Mouse (Mus musculus) limb, embryonic 14.5 days (tissue): ENCODE data around the gene Spata20. TPM values are rescaled to one million over a fixed set of nuclear protein-coding genes. Genes with fewer than 3 reads are reported as not detected.

ENCODE experiments used
- ATAC-seq: fragments of 200-750 bp; cut with Nextera tagmentation; 2 replicates; pipeline ENCODE4 v1.8.0; 2017; ENCODE audit warnings: low read depth, moderate number of reproducible peaks, moderate TSS enrichment; ENCODE audit not compliant: low FRiP score
- DNase-seq: peaks from one replicate; pipeline ENCODE4 v3.0.0-alpha.2; 2015; ENCODE audit warnings: low spot score
- H3K27ac ChIP-seq: fragments of 300-500 bp; sonication (generic); replicated peaks from 2 replicates; pipeline ENCODE4 v1.5.1; 2014; ENCODE audit warnings: low read depth, mild to moderate bottlenecking, low read length, moderate library complexity, mixed read lengths
- H3K27me3 ChIP-seq: fragments of 300-500 bp; sonication (generic); 2 replicates; pipeline ENCODE4 v1.6.1; 2014; ENCODE audit warnings: low read length, mixed read lengths; ENCODE audit not compliant: control insufficient read depth, insufficient read depth
- H3K36me3 ChIP-seq: fragments of 300-500 bp; sonication (generic); 2 replicates; pipeline ENCODE4 v1.6.1; 2014; ENCODE audit warnings: mild to moderate bottlenecking, low read length, moderate library complexity, mixed read lengths; ENCODE audit not compliant: control insufficient read depth, insufficient read depth
- H3K4me1 ChIP-seq: fragments of 300-500 bp; sonication (generic); 2 replicates; pipeline ENCODE4 v1.6.1; 2014; ENCODE audit warnings: antibody characterized with exemption, low read length, mixed read lengths; ENCODE audit not compliant: control insufficient read depth, insufficient read depth
- H3K4me2 ChIP-seq: fragments of 300-500 bp; sonication (generic); replicated peaks from 2 replicates; pipeline ENCODE4 v1.6.1; 2014; ENCODE audit warnings: low read depth, mild to moderate bottlenecking, low read length, moderate library complexity; ENCODE audit not compliant: severe bottlenecking
- H3K4me3 ChIP-seq: fragments of 300-500 bp; sonication (generic); replicated peaks from 2 replicates; pipeline ENCODE4 v1.5.1; 2014; ENCODE audit warnings: low read length
- H3K9ac ChIP-seq: fragments of 300-500 bp; sonication (generic); 2 replicates; pipeline ENCODE4 v1.6.1; 2014; ENCODE audit warnings: mild to moderate bottlenecking, low read depth, low read length, moderate library complexity; ENCODE audit not compliant: severe bottlenecking
- H3K9me3 ChIP-seq: fragments of 300-500 bp; sonication (generic); 2 replicates; pipeline ENCODE4 v1.6.1; 2016; ENCODE audit warnings: low read length; ENCODE audit not compliant: control insufficient read depth
- POLR2A ChIP-seq: fragments of 200-500 bp; IDR thresholded peaks from 2 replicates; pipeline ENCODE4 v1.8.0; 2012; ENCODE audit warnings: inconsistent platforms, mild to moderate bottlenecking, moderate library complexity, borderline replicate concordance; ENCODE audit not compliant: insufficient read depth, insufficient read length; ENCODE audit errors: extremely low read depth
- WGBS: fragments of 180-500 bp; shearing (Covaris S2); extraction: QIAGEN DNeasy Blood & Tissue Kit; methylation state at CpG from one replicate; pipeline ENCODE4 v1.1.7; 2014; 5-methylcytosine and 5-hydroxymethylcytosine counted together
- polyA plus RNA-seq, 2 experiments: library from polyadenylated mRNA; depleted of rRNA in 1 of 2; stranded (reverse) in 1 of 2; unstranded in 1 of 2; fragments of >200 nt; fragmentation: Nextera tagmentation in 1 of 2; extraction: Ambion mirVana in 1 of 2; gene quantifications; 2 replicates each; pipeline versions ENCODE4 v1.2.1 to v1.2.3; 2012 to 2014

Spata20 gene
- polyA plus RNA-seq, 2 experiments = 0.14 to 0.16 TPM

DNA sequence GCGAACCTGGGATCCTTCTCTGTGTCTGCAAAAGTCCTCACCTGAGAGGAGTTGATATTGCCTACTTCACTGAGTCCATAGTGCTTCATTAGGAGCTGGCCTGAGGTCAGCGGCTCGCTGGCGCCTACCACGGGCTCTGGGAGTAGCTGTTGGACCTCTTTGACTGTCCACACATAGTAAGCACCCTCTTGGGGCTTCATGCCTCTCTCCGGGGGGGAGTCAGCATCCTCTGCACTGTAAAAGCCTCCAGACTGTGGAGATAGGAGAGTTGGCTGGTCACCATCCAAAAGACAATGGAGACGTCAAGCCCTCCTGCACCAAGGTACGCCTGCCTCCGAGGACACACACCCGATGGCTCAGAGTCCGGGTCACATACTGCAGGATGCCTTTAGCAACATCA, 3.2 kb downstream of the Spata20 start:
- no peak overlapping the region for H3K9ac ChIP-seq
- no peaks in the 10 kb centered on the region for H3K27me3 ChIP-seq
- TF ChIP-seq POLR2A = no peak
- DNase-seq (no peak), ATAC-seq (no peak)
- H3K4me3 ChIP-seq = no peak overlapping the region
- no peaks in the 10 kb centered on the region for H3K9me3 ChIP-seq
- H3K4me1 ChIP-seq = no peaks in the 10 kb centered on the region
- H3K4me2 ChIP-seq = no peak overlapping the region
- H3K36me3 ChIP-seq = no peaks in the 10 kb centered on the region
- H3K27ac ChIP-seq = no peak overlapping the region
- 91% methylated on average over 11 of the region's 11 CpGs for WGBS

DNA sequence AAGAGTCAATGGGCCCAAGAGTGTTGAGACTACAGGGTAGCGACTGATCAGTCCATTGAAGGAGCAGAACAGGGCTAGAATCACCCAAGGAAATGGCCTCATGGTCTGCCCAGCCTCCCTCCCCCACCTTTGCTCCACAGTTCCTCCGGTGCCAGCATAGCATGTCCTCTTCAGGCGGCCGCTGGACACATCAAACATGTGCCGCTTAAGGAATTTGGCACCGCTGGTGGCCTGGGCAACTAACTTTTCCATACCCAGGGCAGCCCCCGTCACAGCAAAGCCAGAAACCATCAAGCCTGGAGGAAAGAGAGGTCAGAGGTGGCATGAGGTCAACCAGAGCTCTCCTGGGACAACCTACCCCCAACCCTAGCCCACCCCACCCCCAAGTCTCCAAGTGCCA, 4.0 kb downstream of the Spata20 start:
- Histone ChIP-seq H3K27me3 (no peaks in the 10 kb centered on the region), H3K4me2 (no peak overlapping the region), H3K27ac (no peak overlapping the region), H3K4me1 (no peaks in the 10 kb centered on the region), H3K9me3 (no peaks in the 10 kb centered on the region), H3K9ac (no peak overlapping the region), H3K4me3 (no peak overlapping the region), H3K36me3 (no peaks in the 10 kb centered on the region)
- TF ChIP-seq POLR2A = no peak
- WGBS = 88% methylated on average over 7 of the region's 7 CpGs
- DNase-seq = no peak
- no peak for ATAC-seq

DNA sequence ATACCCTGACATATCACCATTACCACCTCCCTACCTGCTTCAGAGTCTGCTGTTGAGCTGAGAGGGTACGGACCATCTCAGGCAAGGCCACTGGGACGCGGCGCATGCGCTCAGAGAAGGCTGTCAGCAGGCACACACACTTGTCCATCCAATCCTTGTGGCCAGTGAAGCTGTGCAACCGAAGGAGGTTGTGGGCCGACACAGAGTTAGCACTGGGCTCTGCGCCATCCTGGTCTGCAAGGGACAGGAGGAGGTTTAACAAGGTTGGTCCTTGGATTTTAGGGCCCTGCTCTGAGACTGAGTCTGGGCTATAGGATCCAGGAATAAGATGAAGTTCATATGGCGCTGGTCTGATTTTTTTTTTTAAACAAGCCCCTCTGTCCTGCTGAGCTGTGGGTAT, 5.6 kb downstream of the Spata20 start:
- Histone ChIP-seq H3K27me3 (no peaks in the 10 kb centered on the region), H3K4me1 (no peaks in the 10 kb centered on the region; the same call in 1 of the 2 replicates), H3K36me3 (no peaks in the 10 kb centered on the region), H3K27ac (no peak overlapping the region), H3K9ac (no peak overlapping the region), H3K4me2 (no peak overlapping the region), H3K4me3 (no peak overlapping the region), H3K9me3 (no peaks in the 10 kb centered on the region)
- no peak for TF ChIP-seq POLR2A
- DNase-seq (no peak), ATAC-seq (no peak)
- 79% methylated on average over 9 of the region's 9 CpGs for WGBS

DNA sequence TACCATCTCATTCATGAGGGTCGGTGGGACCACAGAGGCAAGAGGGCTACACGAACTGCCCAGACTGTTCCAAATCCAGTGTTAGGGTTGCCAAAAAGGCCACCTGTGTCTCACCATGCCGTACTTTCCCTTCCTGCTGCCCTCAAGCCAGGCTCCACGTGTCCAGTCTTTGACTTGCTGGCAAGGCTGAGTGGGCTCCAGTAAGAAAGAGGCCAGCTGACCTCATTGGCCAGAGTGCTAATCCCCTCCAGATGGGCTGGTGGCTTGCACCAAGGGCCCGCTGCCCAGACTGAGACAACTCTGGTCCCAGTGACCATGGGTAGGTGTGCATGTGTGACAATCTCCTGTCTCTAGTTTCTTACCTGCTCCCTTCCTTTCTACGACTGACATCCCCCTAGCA, 8.3 kb downstream of the Spata20 start:
- H3K36me3 ChIP-seq = no peaks in the 10 kb centered on the region
- 45% methylated on average over 6 of the region's 6 CpGs for WGBS
- H3K9ac ChIP-seq = no peak overlapping the region
- H3K4me1 ChIP-seq = peaks cover 9% of the 10 kb centered on the region
- ATAC-seq (no peak), DNase-seq (no peak)
- no peak overlapping the region for H3K4me3 ChIP-seq
- H3K9me3 ChIP-seq = no peaks in the 10 kb centered on the region
- no peak for TF ChIP-seq POLR2A
- no peak overlapping the region for H3K4me2 ChIP-seq
- H3K27ac ChIP-seq = no peak overlapping the region
- H3K27me3 ChIP-seq = no peaks in the 10 kb centered on the region

DNA sequence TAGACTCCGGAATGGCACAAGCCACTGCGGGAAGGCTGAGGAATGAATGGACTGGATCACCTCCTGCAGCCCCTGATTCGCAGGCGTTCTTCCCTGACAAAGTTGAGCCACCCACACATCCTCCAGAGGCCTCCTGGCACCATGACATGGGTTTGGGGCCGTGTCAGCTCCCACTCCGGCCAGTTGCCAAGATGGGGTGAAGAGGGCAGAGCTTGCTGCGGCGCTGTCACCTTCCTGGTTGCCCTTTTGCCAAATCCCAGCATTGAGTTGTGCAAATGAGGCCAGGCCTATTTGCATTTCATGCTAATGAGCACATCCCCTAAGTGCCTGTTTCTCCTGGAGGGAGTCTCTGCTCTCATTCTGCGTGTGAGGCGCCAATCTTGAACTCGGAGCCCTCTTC, 10.3 kb downstream of the Spata20 start:
- H3K4me1 ChIP-seq = peaks cover 16% of the 10 kb centered on the region

DNA sequence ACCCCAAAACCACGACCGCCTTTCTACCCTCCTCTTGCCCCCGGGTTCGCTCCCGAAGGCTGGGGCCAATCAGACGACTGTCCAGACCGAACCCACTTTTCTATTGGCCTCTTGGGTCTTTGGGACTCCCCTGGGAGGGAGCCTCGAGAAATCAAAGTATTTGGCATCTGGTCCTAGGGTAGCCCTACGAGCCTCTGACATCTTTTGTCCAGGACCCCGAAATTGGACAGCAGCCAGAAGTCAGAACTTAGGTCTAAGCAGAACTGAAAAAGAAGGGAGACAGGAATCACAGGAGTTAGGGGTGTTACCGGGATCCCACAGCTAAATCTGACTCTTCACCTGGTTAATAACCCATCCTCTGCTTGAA, 11.5 kb downstream of the Spata20 start:
- Histone ChIP-seq H3K4me1 (peaks cover 26% of the 10 kb centered on the region), H3K36me3 (no peaks in the 10 kb centered on the region), H3K27ac (peak overlapping the region; percentile 96; the same call in 1 of the 2 replicates), H3K27me3 (no peaks in the 10 kb centered on the region), H3K9ac (peak overlapping the region; percentile 95; the same call in 1 of the 2 replicates), H3K9me3 (no peaks in the 10 kb centered on the region), H3K4me3 (peak overlapping the region; percentile 96), H3K4me2 (peak overlapping the region; percentile 64)
- no peak for TF ChIP-seq POLR2A
- under 1% methylated on average over 11 of the region's 11 CpGs for WGBS
- ATAC-seq (no peak), DNase-seq (no peak)

More for the DNA sequence above, 10.3 kb downstream of the Spata20 start:
- H3K36me3 ChIP-seq = no peaks in the 10 kb centered on the region
- no peak for DNase-seq
- H3K9ac ChIP-seq = no peak overlapping the region
- no peak overlapping the region for H3K4me2 ChIP-seq
- H3K27me3 ChIP-seq = no peaks in the 10 kb centered on the region
- H3K9me3 ChIP-seq = no peaks in the 10 kb centered on the region
- no peak overlapping the region for H3K4me3 ChIP-seq
- no peak for ATAC-seq
- TF ChIP-seq POLR2A = no peak
- no peak overlapping the region for H3K27ac ChIP-seq
- WGBS = 27% methylated on average over 11 of the region's 11 CpGs
